Mouse (Mus musculus) neural tube, embryonic 13.5 days (tissue): Measurements from ENCODE around the gene Cdc37l1. TPM values are rescaled to one million over a fixed set of nuclear protein-coding genes. Genes with fewer than 3 reads are reported as not detected.
"Not testable (repeated sequence)": the region's sequence is repeated elsewhere in the genome, so short reads cannot be mapped to it uniquely, and the experiment has no call there.

Experiments
- ATAC-seq: fragments of 200-750 bp; cut with Nextera tagmentation; 2 replicates; pipeline ENCODE4 v1.8.0; 2017; ENCODE audit warnings: low read depth, mild to moderate bottlenecking, moderate TSS enrichment, moderate library complexity
- H3K27ac ChIP-seq: fragments of 300-500 bp; sonication (generic); replicated peaks from 2 replicates; pipeline ENCODE4 v1.5.1; 2015; ENCODE audit warnings: moderate library complexity, mild to moderate bottlenecking, inconsistent platforms
- H3K27me3 ChIP-seq: fragments of 300-500 bp; sonication (generic); 2 replicates; pipeline ENCODE4 v1.6.1; 2015; ENCODE audit warnings: mild to moderate bottlenecking, inconsistent platforms
- H3K36me3 ChIP-seq: fragments of 300-500 bp; sonication (generic); 2 replicates; pipeline ENCODE4 v1.6.1; 2015; ENCODE audit warnings: mild to moderate bottlenecking, inconsistent platforms
- H3K4me1 ChIP-seq: fragments of 300-500 bp; sonication (generic); replicated peaks from 2 replicates; pipeline ENCODE4 v1.6.1; 2015; ENCODE audit warnings: inconsistent platforms
- H3K4me2 ChIP-seq: fragments of 300-500 bp; sonication (generic); 2 replicates; pipeline ENCODE4 v1.6.1; 2015; ENCODE audit warnings: inconsistent platforms, mild to moderate bottlenecking, moderate library complexity
- H3K4me3 ChIP-seq: fragments of 300-500 bp; sonication (generic); 2 replicates; pipeline ENCODE4 v1.5.1; 2015; ENCODE audit warnings: mild to moderate bottlenecking, inconsistent platforms
- H3K9ac ChIP-seq: fragments of 300-500 bp; sonication (generic); 2 replicates; pipeline ENCODE4 v1.6.1; 2015; ENCODE audit warnings: moderate library complexity, mild to moderate bottlenecking, inconsistent platforms
- H3K9me3 ChIP-seq: fragments of 300-500 bp; sonication (generic); 2 replicates; pipeline ENCODE4 v1.6.1; 2016; ENCODE audit warnings: inconsistent platforms
- WGBS: fragments of 180-500 bp; shearing (Covaris S2); methylation state at CpG from one replicate; pipeline ENCODE4 v1.1.7; 2015; 5-methylcytosine and 5-hydroxymethylcytosine counted together
- polyA plus RNA-seq: library from polyadenylated mRNA; unstranded; fragments of >200 nt; fragmentation: Nextera tagmentation; extraction: Ambion mirVana; gene quantifications from 2 replicates; pipeline ENCODE4 v1.2.1, GENCODE M21; 2015

The Cdc37l1 gene
- polyA plus RNA-seq, 1 experiment from 2014 or later, result 47.2 TPM

- Histone ChIP-seq H3K36me3 (no peaks in the 10 kb centered on the region), H3K4me3 (no peak overlapping the region), H3K4me2 (no peak overlapping the region), H3K9ac (no peak overlapping the region), H3K27me3 (no peaks in the 10 kb centered on the region; the same call in 1 of the 2 replicates), H3K4me1 (peaks cover 33% of the 10 kb centered on the region), H3K9me3 (no peaks in the 10 kb centered on the region), H3K27ac (no peak overlapping the region)
- ATAC-seq, result no peak
- WGBS, result 74% methylated on average over 11 of the region's 11 CpGs
Measured at GRCm38 (mm10) chr19:28970251-28970650, 19.9 kb upstream of the Cdc37l1 start.

GRCm38 (mm10) chr19:28974862-28975611 is 15.1 kb upstream of the Cdc37l1 start:
- Histone ChIP-seq H3K9ac (peak overlapping the region; percentile 62), H3K27ac (0 out of 2 replicates have a peak overlapping the region, but pooled peaks have one; percentile 15), H3K4me3 (peak overlapping the region; percentile 40), H3K27me3 (no peaks in the 10 kb centered on the region; the same call in 1 of the 2 replicates), H3K9me3 (no peaks in the 10 kb centered on the region), H3K4me1 (peaks cover 11% of the 10 kb centered on the region), H3K36me3 (no peaks in the 10 kb centered on the region), H3K4me2 (peak overlapping the region; percentile 66)
- WGBS, result 16% methylated on average over 35 of the region's 35 CpGs
- peak; percentile 94 for ATAC-seq

- H3K4me2 ChIP-seq, result no peak overlapping the region
- H3K9ac ChIP-seq, result no peak overlapping the region
- 87% methylated on average over 7 of the region's 7 CpGs for WGBS
- no peak for ATAC-seq
- H3K9me3 ChIP-seq, result no peaks in the 10 kb centered on the region
- H3K27me3 ChIP-seq, result no peaks in the 10 kb centered on the region
- no peaks in the 10 kb centered on the region for H3K4me1 ChIP-seq
- H3K27ac ChIP-seq, result no peak overlapping the region
- H3K36me3 ChIP-seq, result no peaks in the 10 kb centered on the region
- no peak overlapping the region for H3K4me3 ChIP-seq
Measured at GRCm38 (mm10) chr19:28982617-28983016, 7.5 kb upstream of the Cdc37l1 start.

GRCm38 (mm10) chr19:28989515-28989914 is 637 bp upstream of the Cdc37l1 start:
- peaks cover 17% of the 10 kb centered on the region for H3K4me1 ChIP-seq

GRCm38 (mm10) chr19:28990590-28991221 is 554 bp downstream of the Cdc37l1 start:
- under 1% methylated on average over 37 of the region's 41 CpGs for WGBS

More at GRCm38 (mm10) chr19:28989515-28989914, 637 bp upstream of the Cdc37l1 start:
- H3K4me3 ChIP-seq, result peak overlapping the region; percentile 97
- peaks cover 6% of the 10 kb centered on the region for H3K36me3 ChIP-seq
- peak overlapping the region; percentile 74 for H3K4me2 ChIP-seq
- no peak overlapping the region for H3K27ac ChIP-seq
- WGBS, result 74% methylated on average over 8 of the region's 8 CpGs
- no peaks in the 10 kb centered on the region for H3K27me3 ChIP-seq
- no peaks in the 10 kb centered on the region for H3K9me3 ChIP-seq
- H3K9ac ChIP-seq, result peak overlapping the region; percentile 92
- no peak for ATAC-seq

GRCm38 (mm10) chr19:28991391-28991790 is 1.2 kb downstream of the Cdc37l1 start:
- H3K9ac ChIP-seq, result peak overlapping the region; percentile 92
- H3K27me3 ChIP-seq, result no peaks in the 10 kb centered on the region
- H3K9me3 ChIP-seq, result no peaks in the 10 kb centered on the region
- H3K4me1 ChIP-seq, result peaks cover 26% of the 10 kb centered on the region
- peaks cover 24% of the 10 kb centered on the region for H3K36me3 ChIP-seq
- no peak for ATAC-seq
- peak overlapping the region; percentile 97 for H3K4me3 ChIP-seq
- H3K27ac ChIP-seq, result peak overlapping the region; percentile 89; the same call in 1 of the 2 replicates
- peak overlapping the region; percentile 74 for H3K4me2 ChIP-seq
- 79% methylated on average over 5 of the region's 5 CpGs for WGBS

More at GRCm38 (mm10) chr19:28990590-28991221, 554 bp downstream of the Cdc37l1 start:
- peaks cover 26% of the 10 kb centered on the region for H3K4me1 ChIP-seq
- peak; percentile 80 for ATAC-seq
- peak overlapping the region; percentile 92 for H3K9ac ChIP-seq
- peak overlapping the region; percentile 74 for H3K4me2 ChIP-seq
- H3K27ac ChIP-seq, result peak overlapping the region; percentile 89
- peaks cover 18% of the 10 kb centered on the region for H3K36me3 ChIP-seq
- no peaks in the 10 kb centered on the region for H3K27me3 ChIP-seq
- H3K4me3 ChIP-seq, result peak overlapping the region; percentile 97
- H3K9me3 ChIP-seq, result no peaks in the 10 kb centered on the region

GRCm38 (mm10) chr19:28994870-28995269 is 4.7 kb downstream of the Cdc37l1 start:
- 66% methylated on average over 7 of the region's 7 CpGs for WGBS
- H3K27me3 ChIP-seq, result no peaks in the 10 kb centered on the region

GRCm38 (mm10) chr19:28995366-28995765 is 5.2 kb downstream of the Cdc37l1 start:
- ATAC-seq, result no peak
- 91% methylated on average over 5 of the region's 5 CpGs for WGBS
- no peak overlapping the region for H3K9ac ChIP-seq
- H3K27me3 ChIP-seq, result no peaks in the 10 kb centered on the region
- peaks cover 44% of the 10 kb centered on the region for H3K36me3 ChIP-seq
- peaks cover 21% of the 10 kb centered on the region for H3K4me1 ChIP-seq
- no peak overlapping the region for H3K4me3 ChIP-seq
- H3K4me2 ChIP-seq, result no peak overlapping the region
- peak overlapping the region; percentile 35 for H3K27ac ChIP-seq
- no peaks in the 10 kb centered on the region for H3K9me3 ChIP-seq

More at GRCm38 (mm10) chr19:28994870-28995269, 4.7 kb downstream of the Cdc37l1 start:
- H3K27ac ChIP-seq, result peak overlapping the region; percentile 35
- no peak overlapping the region for H3K4me2 ChIP-seq
- H3K9me3 ChIP-seq, result no peaks in the 10 kb centered on the region
- H3K4me1 ChIP-seq, result peaks cover 22% of the 10 kb centered on the region
- H3K36me3 ChIP-seq, result peaks cover 39% of the 10 kb centered on the region
- H3K4me3 ChIP-seq, result no peak overlapping the region
- no peak overlapping the region for H3K9ac ChIP-seq
- ATAC-seq, result no peak

- H3K27me3 ChIP-seq, result no peaks in the 10 kb centered on the region
- no peak overlapping the region for H3K4me3 ChIP-seq
- peaks cover 70% of the 10 kb centered on the region for H3K36me3 ChIP-seq
- H3K4me1 ChIP-seq, result peaks cover 11% of the 10 kb centered on the region
- ATAC-seq, result no peak
- no peak overlapping the region for H3K27ac ChIP-seq
- no peak overlapping the region for H3K4me2 ChIP-seq
- 94% methylated on average over 4 of the region's 4 CpGs for WGBS
- no peaks in the 10 kb centered on the region for H3K9me3 ChIP-seq
- no peak overlapping the region for H3K9ac ChIP-seq
Measured at GRCm38 (mm10) chr19:28997976-28998630, 8.0 kb downstream of the Cdc37l1 start.

- not testable (repeated sequence) for H3K27me3 ChIP-seq, H3K4me3 ChIP-seq, H3K9me3 ChIP-seq, ATAC-seq, H3K27ac ChIP-seq, H3K9ac ChIP-seq, H3K4me1 ChIP-seq, H3K4me2 ChIP-seq
- 96% methylated on average over 16 of the region's 16 CpGs for WGBS
- peaks cover 56% of the 10 kb centered on the region for H3K36me3 ChIP-seq
Measured at GRCm38 (mm10) chr19:29000321-29000720, 10.2 kb downstream of the Cdc37l1 start.

- H3K27me3 ChIP-seq, result no peaks in the 10 kb centered on the region
- H3K9ac ChIP-seq, result no peak overlapping the region
- no peak overlapping the region for H3K27ac ChIP-seq
- WGBS, result 91% methylated on average over 3 of the region's 3 CpGs
- H3K4me2 ChIP-seq, result no peak overlapping the region
- H3K4me1 ChIP-seq, result no peaks in the 10 kb centered on the region
- no peaks in the 10 kb centered on the region for H3K9me3 ChIP-seq
- no peak for ATAC-seq
- no peak overlapping the region for H3K4me3 ChIP-seq
- H3K36me3 ChIP-seq, result peaks cover 56% of the 10 kb centered on the region
Measured at GRCm38 (mm10) chr19:29008069-29008706, 18.0 kb downstream of the Cdc37l1 start.
